Mouse (Mus musculus) erythroid progenitor cell, adult 5-6 weeks (primary cell): ENCODE measurements around the gene Acvr2b. TPM values are rescaled to one million over a fixed set of nuclear protein-coding genes. Genes with fewer than 3 reads are reported as not detected.

Experiments
- ATAC-seq: replicated peaks from 2 replicates; pipeline ENCODE4 v1.8.0; 2016; ENCODE audit warnings: moderate number of reproducible peaks, mild to moderate bottlenecking, moderate TSS enrichment, inconsistent platforms; ENCODE audit not compliant: poor library complexity, low FRiP score, severe bottlenecking
- total RNA-seq, 2 experiments: library from RNA; stranded (forward) in 1 of 2; stranded (reverse) in 1 of 2; fragments of 150-400 nt in 1 of 2; fragments of 186-747, 209-891 nt in 1 of 2; gene quantifications; 2 replicates each; pipeline versions ENCODE4 v1.2.3 to v1.2.4; 2015 to 2017; ENCODE audit warnings: low replicate concordance in 2 of 2

Acvr2b gene
- total RNA-seq, 2 experiments from 2014 or later: not detected

DNA sequence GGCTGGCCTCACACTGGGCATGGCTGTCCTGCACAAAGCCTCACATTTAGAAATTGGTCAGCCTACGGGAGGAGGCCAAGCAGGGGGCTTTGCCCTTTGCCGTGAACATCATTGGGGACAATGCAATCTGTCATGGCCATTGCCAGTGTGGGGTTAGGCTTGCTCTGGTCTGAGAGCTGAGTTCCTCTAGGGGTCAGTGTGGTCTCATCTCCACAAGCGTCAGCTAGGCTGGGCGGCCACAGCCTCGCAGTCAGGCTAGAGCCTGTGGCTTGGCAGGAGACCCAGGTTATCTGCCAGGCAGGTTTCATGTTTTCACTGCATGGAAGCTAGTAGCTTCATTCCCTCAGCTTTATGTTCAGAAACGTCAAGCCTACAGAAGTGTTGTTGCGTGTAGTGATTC, 63.7 kb downstream of the Acvr2b start:
- ATAC-seq: peak; percentile 36; the same call in 1 of the 2 replicates

GRCm38 (mm10) chr9:119469691-119470353, 67.9 kb downstream of the Acvr2b start:
- ATAC-seq: peak; percentile 92

DNA sequence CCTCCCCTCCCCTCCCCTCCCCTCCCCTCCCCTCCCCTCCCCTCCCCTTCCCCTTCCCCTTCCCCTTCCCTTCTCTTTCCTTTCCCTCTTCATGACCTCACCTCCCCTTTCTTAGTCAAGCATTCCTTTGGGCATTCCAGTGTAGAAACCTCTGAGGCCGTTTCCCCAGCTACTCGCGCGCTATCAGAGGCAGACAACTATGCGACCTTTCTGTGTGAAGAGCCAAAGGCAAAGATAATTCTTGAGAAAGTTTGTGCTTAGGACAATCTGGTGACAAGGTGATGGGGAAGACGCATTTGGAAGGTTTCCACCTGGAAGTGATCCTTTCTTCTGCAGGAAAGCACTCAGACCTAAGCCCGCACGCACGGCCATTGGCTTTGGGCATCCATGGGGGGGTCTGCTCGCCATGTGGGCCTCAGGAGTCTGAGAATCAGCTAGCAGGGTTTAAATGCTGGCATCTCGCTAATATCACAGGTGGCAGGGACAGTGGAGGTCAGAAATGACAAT, 70.5 kb downstream of the Acvr2b start:
- no peak for ATAC-seq

DNA sequence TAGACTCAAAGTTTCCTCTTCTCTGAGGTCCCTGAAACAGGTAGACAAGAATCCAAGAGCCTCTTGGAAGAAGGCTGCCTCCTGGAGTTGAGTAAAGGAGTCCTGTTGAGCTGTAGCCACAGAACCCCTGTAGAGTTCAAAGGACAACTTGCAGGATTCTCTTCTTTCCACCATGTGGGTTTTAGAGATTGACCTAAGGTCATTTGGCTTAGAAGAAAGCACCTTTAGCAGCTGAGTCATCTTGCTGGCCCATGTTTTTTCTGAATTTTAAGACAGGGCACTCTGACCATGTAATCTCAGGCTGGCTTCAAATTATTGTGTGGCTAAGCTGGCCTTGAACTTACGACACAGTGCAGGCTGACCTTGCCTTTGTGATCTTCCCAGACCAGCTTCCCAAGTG, 71.1 kb downstream of the Acvr2b start:
- no peak for ATAC-seq

GRCm38 (mm10) chr9:119473608-119474164, 71.8 kb downstream of the Acvr2b start:
- ATAC-seq: no peak

- ATAC-seq: no peak
Observed at GRCm38 (mm10) chr9:119474717-119475611, 73.0 kb downstream of the Acvr2b start.

DNA sequence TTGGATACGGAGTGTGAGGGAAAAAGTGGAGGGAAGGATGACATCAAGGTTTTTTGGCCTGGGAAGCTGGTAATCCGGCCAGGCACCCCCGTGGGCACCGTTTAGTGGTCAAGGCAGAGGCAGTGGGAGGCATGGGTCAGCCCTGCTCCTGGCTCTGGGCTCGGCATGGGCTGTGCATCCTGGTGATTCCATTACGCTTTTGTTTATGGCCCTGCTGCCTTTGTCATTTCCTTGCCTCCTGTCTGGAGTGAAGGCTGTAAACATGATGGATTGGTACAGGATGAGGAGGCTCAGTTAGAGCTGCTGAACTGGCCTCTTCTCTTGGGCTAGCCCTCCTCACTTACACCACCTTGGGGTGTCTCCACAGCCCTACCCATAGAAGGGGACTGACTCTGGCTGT, 75.8 kb downstream of the Acvr2b start:
- ATAC-seq: no peak

DNA sequence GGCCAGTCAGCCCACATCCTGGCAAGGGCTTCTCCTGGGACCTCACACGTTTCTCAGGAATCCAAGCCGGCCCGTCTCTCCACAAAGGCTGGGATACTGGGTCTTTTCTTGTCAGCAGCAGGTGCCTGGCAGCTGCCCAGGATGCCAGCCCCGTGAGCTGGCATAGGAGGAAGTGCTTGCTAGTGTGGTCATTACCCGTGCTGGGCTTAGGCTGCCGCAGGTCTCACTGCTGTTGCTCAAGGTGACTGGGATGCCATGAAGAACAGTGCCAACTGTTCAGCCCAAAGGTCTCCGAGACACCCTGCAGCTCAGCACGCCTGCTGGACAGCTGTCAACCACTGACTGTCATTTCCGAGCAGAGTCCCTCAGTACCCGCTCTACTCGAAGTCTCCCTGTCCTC, 76.4 kb downstream of the Acvr2b start:
- ATAC-seq: no peak

GRCm38 (mm10) chr9:119479297-119479696, 77.4 kb downstream of the Acvr2b start:
- no peak for ATAC-seq

- ATAC-seq: no peak
Observed at GRCm38 (mm10) chr9:119481612-119482011, 79.7 kb downstream of the Acvr2b start.

DNA sequence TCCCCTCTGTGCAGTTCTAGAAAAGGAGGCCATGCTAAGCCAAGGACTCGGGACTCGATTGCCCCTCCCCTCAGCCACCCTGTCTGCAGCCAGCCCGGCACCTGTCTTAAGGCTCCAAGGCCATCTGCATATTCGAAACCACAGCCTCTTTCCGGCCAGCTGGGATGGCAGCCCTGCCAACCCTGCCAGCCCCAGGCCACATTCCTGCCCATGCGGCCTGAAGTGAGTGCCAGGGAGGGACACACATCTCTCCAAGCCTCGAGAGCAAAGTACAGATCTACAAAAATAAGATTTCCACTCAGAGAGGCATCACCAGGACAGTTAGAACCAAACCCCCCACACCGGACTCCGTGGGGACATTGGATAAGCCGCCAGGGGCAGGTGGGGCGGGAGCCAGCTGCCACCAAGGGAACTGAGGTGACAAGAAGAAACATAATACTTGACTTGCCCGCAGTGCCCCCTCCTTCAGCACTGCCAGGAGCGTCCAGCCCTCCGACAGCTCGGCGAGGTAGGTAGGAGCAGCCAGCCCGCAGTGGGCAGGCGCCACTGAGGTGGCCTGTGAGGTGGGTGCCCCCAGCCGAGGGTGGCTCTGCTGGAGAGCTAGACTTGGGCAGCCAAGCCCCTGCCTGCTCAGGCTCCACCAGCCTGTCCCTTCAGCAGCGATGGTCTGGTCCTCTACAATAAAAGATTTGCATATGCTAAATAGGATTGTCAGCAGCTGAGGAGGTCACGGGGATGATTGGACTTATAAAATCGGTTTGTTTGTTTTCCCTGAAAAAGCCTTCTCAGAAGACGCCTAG, 81.8 kb downstream of the Acvr2b start:
- ATAC-seq: no peak

GRCm38 (mm10) chr9:119484420-119484819, 82.5 kb downstream of the Acvr2b start:
- no peak for ATAC-seq

Other genes with a start within 250 kb of the Acvr2b start
- gene Acaa1b, start 245.0 kb upstream of the Acvr2b start, total RNA-seq (2015; ENCODE audit: low replicate concordance): not detected in 2 replicates
- not detected in 2 replicates for gene Acaa1b, start 245.0 kb upstream of the Acvr2b start, total RNA-seq (2017; ENCODE audit: low replicate concordance)
- not detected in 2 replicates for gene Gm47289, start 243.0 kb upstream of the Acvr2b start, total RNA-seq (2015; ENCODE audit: low replicate concordance)
- gene Gm47289, start 243.0 kb upstream of the Acvr2b start, total RNA-seq (2017; ENCODE audit: low replicate concordance): not detected in 2 replicates
- not detected in 2 replicates for gene Slc22a13, start 193.0 kb upstream of the Acvr2b start, total RNA-seq (2015; ENCODE audit: low replicate concordance)
- gene Slc22a13, start 193.0 kb upstream of the Acvr2b start, total RNA-seq (2017; ENCODE audit: low replicate concordance): not detected in 2 replicates
- gene Oxsr1, start 79.7 kb upstream of the Acvr2b start, total RNA-seq (2015; ENCODE audit: low replicate concordance): 20.9 and 48.6 TPM in 2 replicates
- gene Oxsr1, start 79.7 kb upstream of the Acvr2b start, total RNA-seq (2017; ENCODE audit: low replicate concordance): 35.0 and 37.1 TPM in 2 replicates
- 5.9 and 10.8 TPM in 2 replicates for gene Acaa1a, start 62.4 kb upstream of the Acvr2b start, total RNA-seq (2015; ENCODE audit: low replicate concordance)
- gene Acaa1a, start 62.4 kb upstream of the Acvr2b start, total RNA-seq (2017; ENCODE audit: low replicate concordance): 5.2 and 5.4 TPM in 2 replicates
- gene Myd88, start 60.7 kb upstream of the Acvr2b start, total RNA-seq (2015; ENCODE audit: low replicate concordance): 22.6 and 25.9 TPM in 2 replicates
- gene Myd88, start 60.7 kb upstream of the Acvr2b start, total RNA-seq (2017; ENCODE audit: low replicate concordance): 5.9 and 14.0 TPM in 2 replicates
- not detected in 2 replicates for gene Xylb, start 44.7 kb upstream of the Acvr2b start, total RNA-seq (2015; ENCODE audit: low replicate concordance)
- not detected in 2 replicates for gene Xylb, start 44.7 kb upstream of the Acvr2b start, total RNA-seq (2017; ENCODE audit: low replicate concordance)
- gene Slc22a14, start 36.6 kb upstream of the Acvr2b start, total RNA-seq (2015; ENCODE audit: low replicate concordance): not detected in 2 replicates
- gene Slc22a14, start 36.6 kb upstream of the Acvr2b start, total RNA-seq (2017; ENCODE audit: low replicate concordance): not detected in 2 replicates
- gene Exog, start 42.8 kb downstream of the Acvr2b start, total RNA-seq (2015; ENCODE audit: low replicate concordance): 1.7 and 5.8 TPM in 2 replicates
- gene Exog, start 42.8 kb downstream of the Acvr2b start, total RNA-seq (2017; ENCODE audit: low replicate concordance): 3.1 and 4.5 TPM in 2 replicates
- gene Scn5a, start 176.9 kb downstream of the Acvr2b start, total RNA-seq (2015; ENCODE audit: low replicate concordance): not detected in 2 replicates
- not detected in 2 replicates for gene Scn5a, start 176.9 kb downstream of the Acvr2b start, total RNA-seq (2017; ENCODE audit: low replicate concordance)